Mouse (Mus musculus) liver, adult 2 months (tissue): ENCODE measurements around the gene Smtnl1.

Source experiments
- CTCF ChIP-seq: fragments of 200-500 bp; IDR thresholded peaks from 2 replicates; pipeline ENCODE4 v1.5.1; 2011; ENCODE audit warnings: low read depth, low read length, control low read depth
- POLR2A ChIP-seq: fragments of 200-500 bp; IDR thresholded peaks from 2 replicates; pipeline ENCODE4 v1.6.1; 2011; ENCODE audit warnings: low read length, control low read depth; ENCODE audit not compliant: insufficient read depth; ENCODE audit errors: extremely low read depth

- TF ChIP-seq POLR2A (no peak), CTCF (no peak)
Measured at GRCm38 (mm10) chr2:84788316-84788715, 34.1 kb downstream of the Smtnl1 start.
